8 mouse cellular contexts compared by ENCODE assay signal in genomic region chr7:131542872-131543622, GRCm38 (mm10). TPM values are rescaled to one million over a fixed set of nuclear protein-coding genes. Genes with fewer than 3 reads are reported as not detected.
DNase-seq lines count a peak whose midpoint lies in the region; ATAC-seq and TF ChIP-seq lines count a peak whose summit lies in the region.

No protein-coding gene starts in this region.

- no peak overlapping the region for H3K9ac ChIP-seq in kidney, postnatal 0 days (ENCODE audit: low read depth, low read length)
- no peak overlapping the region for H3K9ac ChIP-seq in intestine, postnatal 0 days (ENCODE audit: low read depth, low read length)
- 0 out of 2 replicates have a peak overlapping the region, but pooled peaks have one; percentile 2 for H3K9ac ChIP-seq in neural tube, embryonic 15.5 days (replicated peaks)

- TF ChIP-seq CTCF in kidney, postnatal 0 days (IDR thresholded peaks at IDR 0.05; ENCODE audit: low read depth), result no peak
- no peak for TF ChIP-seq CTCF in intestine, postnatal 0 days (IDR thresholded peaks at IDR 0.05; ENCODE audit: low read depth)

- WGBS in kidney, postnatal 0 days, result under 1% methylated on average over 69 of the region's 71 CpGs
- under 1% methylated on average over 68 of the region's 71 CpGs for WGBS in forebrain, embryonic 10.5 days
- WGBS in intestine, postnatal 0 days, result under 1% methylated on average over 48 of the region's 71 CpGs
- under 1% methylated on average over 65 of the region's 71 CpGs for WGBS in neural tube, embryonic 15.5 days

- H3K36me3 ChIP-seq in kidney, postnatal 0 days (ENCODE audit: insufficient read depth, low read length), result no peaks in the 10 kb centered on the region
- H3K36me3 ChIP-seq in forebrain, embryonic 10.5 days (replicated peaks), result no peaks in the 10 kb centered on the region
- H3K36me3 ChIP-seq in intestine, postnatal 0 days (ENCODE audit: control insufficient read depth, insufficient read depth), result no peaks in the 10 kb centered on the region
- no peaks in the 10 kb centered on the region for H3K36me3 ChIP-seq in neural tube, embryonic 15.5 days

- no peak for ATAC-seq in kidney, postnatal 0 days (replicated peaks; ENCODE audit: low FRiP score, low read depth)
- ATAC-seq in intestine, postnatal 0 days, result no peak
- no peak for ATAC-seq in neural tube, embryonic 15.5 days (ENCODE audit: low FRiP score)

- no peaks in the 10 kb centered on the region for H3K9me3 ChIP-seq in kidney, postnatal 0 days (replicated peaks; ENCODE audit: low read length)
- H3K9me3 ChIP-seq in forebrain, embryonic 10.5 days, result no peaks in the 10 kb centered on the region
- no peaks in the 10 kb centered on the region for H3K9me3 ChIP-seq in intestine, postnatal 0 days (ENCODE audit: control insufficient read depth)
- no peaks in the 10 kb centered on the region for H3K9me3 ChIP-seq in neural tube, embryonic 15.5 days (replicated peaks)

- peaks cover 18% of the 10 kb centered on the region; the same call in 1 of the 2 replicates for H3K4me1 ChIP-seq in kidney, postnatal 0 days (replicated peaks; ENCODE audit: insufficient read depth, low read length)
- peaks cover 36% of the 10 kb centered on the region for H3K4me1 ChIP-seq in forebrain, embryonic 10.5 days
- 0 out of 2 replicates have a peak, but pooled peaks cover 6% of the 10 kb centered on the region for H3K4me1 ChIP-seq in intestine, postnatal 0 days (replicated peaks; ENCODE audit: control insufficient read depth, insufficient read depth, low read length)
- H3K4me1 ChIP-seq in neural tube, embryonic 15.5 days, result peaks cover 29% of the 10 kb centered on the region

- peaks cover 86% of the 10 kb centered on the region for H3K27me3 ChIP-seq in kidney, postnatal 0 days (ENCODE audit: insufficient read depth, low read length)
- peaks cover 100% of the 10 kb centered on the region for H3K27me3 ChIP-seq in forebrain, embryonic 10.5 days (ENCODE audit: poor library complexity, severe bottlenecking)
- peaks cover 94% of the 10 kb centered on the region for H3K27me3 ChIP-seq in intestine, postnatal 0 days (replicated peaks; ENCODE audit: control insufficient read depth, insufficient read depth, low read length)
- peaks cover 96% of the 10 kb centered on the region for H3K27me3 ChIP-seq in neural tube, embryonic 15.5 days (replicated peaks)

- peak overlapping the region; percentile 31 for H3K4me3 ChIP-seq in kidney, postnatal 0 days (replicated peaks; ENCODE audit: low read depth, low read length)
- H3K4me3 ChIP-seq in forebrain, embryonic 10.5 days, result peak overlapping the region; percentile 56
- peak overlapping the region; percentile 33 for H3K4me3 ChIP-seq in intestine, postnatal 0 days (ENCODE audit: low read depth, low read length)
- peak overlapping the region; percentile 29 for H3K4me3 ChIP-seq in neural tube, embryonic 15.5 days (replicated peaks)

- H3K4me2 ChIP-seq in kidney, postnatal 0 days (ENCODE audit: low read length), result peak overlapping the region; percentile 61
- H3K4me2 ChIP-seq in intestine, postnatal 0 days (replicated peaks; ENCODE audit: low read depth), result peak overlapping the region; percentile 61
- H3K4me2 ChIP-seq in neural tube, embryonic 15.5 days, result peak overlapping the region; percentile 51

- no peak overlapping the region for H3K27ac ChIP-seq in kidney, postnatal 0 days
- peak overlapping the region; percentile 60; the same call in 1 of the 2 replicates for H3K27ac ChIP-seq in forebrain, embryonic 10.5 days
- no peak overlapping the region for H3K27ac ChIP-seq in intestine, postnatal 0 days (ENCODE audit: low read depth, low read length)
- H3K27ac ChIP-seq in neural tube, embryonic 15.5 days (replicated peaks), result 0 out of 2 replicates have a peak overlapping the region, but pooled peaks have one; percentile 20

- no peak for DNase-seq in kidney, postnatal 0 days (ENCODE audit: low spot score)
- DNase-seq in kidney, adult 8-10 months, result no peak
- DNase-seq in forebrain, embryonic 10.5 days (ENCODE audit: extremely low spot score, low spot score), result peak; percentile 60
- DNase-seq in spleen, adult 12 weeks (ENCODE audit: low spot score), result no peak
- no peak for DNase-seq in thymus, adult 18-20 months
- no peak for DNase-seq in adrenal gland, postnatal 4 days (ENCODE audit: low spot score in 2 of 2)

RNA-seq across cellular contexts. Expression of gene Hmx3, which starts 0.4 kb away (rescaled TPM):
- 0.22 TPM in 1 of 2 replicates, not detected in the other for polyA plus RNA-seq in kidney, postnatal 0 days (2015; fragmentation: Nextera tagmentation; extraction: Ambion mirVana)
- polyA plus RNA-seq in forebrain, embryonic 10.5 days (2016; fragmentation: Nextera tagmentation; extraction: Ambion mirVana), result not detected in 2 replicates
- polyA plus RNA-seq in intestine, postnatal 0 days (2015; fragmentation: Nextera tagmentation; extraction: Ambion mirVana), result 0.91 and 1.4 TPM in 2 replicates
- polyA plus RNA-seq in neural tube, embryonic 15.5 days (2015; fragmentation: Nextera tagmentation; extraction: Ambion mirVana), result 0.54 and 0.89 TPM in 2 replicates
- not detected for total RNA-seq in adrenal gland, postnatal 4 days (2021)

RNA-seq across cellular contexts. Expression of gene Hmx2, which starts 5.5 kb away (rescaled TPM):
- 4.8 and 6.1 TPM in 2 replicates for polyA plus RNA-seq in kidney, postnatal 0 days (2015; fragmentation: Nextera tagmentation; extraction: Ambion mirVana)
- 0.12 TPM in 1 of 2 replicates, not detected in the other for polyA plus RNA-seq in forebrain, embryonic 10.5 days (2016; fragmentation: Nextera tagmentation; extraction: Ambion mirVana)
- 0.55 and 0.56 TPM in 2 replicates for polyA plus RNA-seq in intestine, postnatal 0 days (2015; fragmentation: Nextera tagmentation; extraction: Ambion mirVana)
- 0.82 and 1.3 TPM in 2 replicates for polyA plus RNA-seq in neural tube, embryonic 15.5 days (2015; fragmentation: Nextera tagmentation; extraction: Ambion mirVana)
- total RNA-seq in adrenal gland, postnatal 4 days (2021), result under 1 TPM in 1 of 2 experiments, not detected in 1; 0.25 TPM

RNA-seq across cellular contexts. Expression of gene Bub3, which starts 17.0 kb away (rescaled TPM):
- 136 and 142 TPM in 2 replicates for polyA plus RNA-seq in kidney, postnatal 0 days (2015; fragmentation: Nextera tagmentation; extraction: Ambion mirVana)
- 314 and 328 TPM in 2 replicates for polyA plus RNA-seq in forebrain, embryonic 10.5 days (2016; fragmentation: Nextera tagmentation; extraction: Ambion mirVana)
- polyA plus RNA-seq in intestine, postnatal 0 days (2015; fragmentation: Nextera tagmentation; extraction: Ambion mirVana), result 72.3 and 74.7 TPM in 2 replicates
- polyA plus RNA-seq in neural tube, embryonic 15.5 days (2015; fragmentation: Nextera tagmentation; extraction: Ambion mirVana), result 141 and 157 TPM in 2 replicates
- total RNA-seq in adrenal gland, postnatal 4 days (2021), result 10 to 100 TPM; 85.6 to 86.3 TPM

Comparison
In these comparisons a context has a peak if more than half of its experiments do, and no peak if none do; other contexts are left out.
1. H3K27ac ChIP-seq: peak in forebrain, embryonic 10.5 days (single experiment) and neural tube, embryonic 15.5 days (single experiment); none in kidney, postnatal 0 days (single experiment) and intestine, postnatal 0 days (single experiment).
2. Peak in every context shown above with its lines, with median percentiles within 50 percentile points of each other: H3K4me2 ChIP-seq and H3K4me3 ChIP-seq.